Mouse (Mus musculus) E14TG2a.4 (cell line): ENCODE measurements at regions not wholly inside any gene's neighbourhood (a gene's known extent, or its start where the extent isn't known, plus 50 kb on each side); places are given as distances from the start of the nearest gene placed in this dataset.

Experiments
- CTCF ChIP-seq: conservative IDR thresholded peaks from 2 replicates; pipeline ENCODE4 v1.5.1; 2014; ENCODE audit warnings: low read length
- NANOG ChIP-seq: IDR thresholded peaks from 2 replicates; pipeline ENCODE4 v1.6.1; 2014; ENCODE audit warnings: borderline replicate concordance, low read length, mixed read lengths
- POU5F1 ChIP-seq: IDR thresholded peaks from 2 replicates; pipeline ENCODE4 v1.6.1; 2014; ENCODE audit warnings: low read length, borderline replicate concordance

DNA sequence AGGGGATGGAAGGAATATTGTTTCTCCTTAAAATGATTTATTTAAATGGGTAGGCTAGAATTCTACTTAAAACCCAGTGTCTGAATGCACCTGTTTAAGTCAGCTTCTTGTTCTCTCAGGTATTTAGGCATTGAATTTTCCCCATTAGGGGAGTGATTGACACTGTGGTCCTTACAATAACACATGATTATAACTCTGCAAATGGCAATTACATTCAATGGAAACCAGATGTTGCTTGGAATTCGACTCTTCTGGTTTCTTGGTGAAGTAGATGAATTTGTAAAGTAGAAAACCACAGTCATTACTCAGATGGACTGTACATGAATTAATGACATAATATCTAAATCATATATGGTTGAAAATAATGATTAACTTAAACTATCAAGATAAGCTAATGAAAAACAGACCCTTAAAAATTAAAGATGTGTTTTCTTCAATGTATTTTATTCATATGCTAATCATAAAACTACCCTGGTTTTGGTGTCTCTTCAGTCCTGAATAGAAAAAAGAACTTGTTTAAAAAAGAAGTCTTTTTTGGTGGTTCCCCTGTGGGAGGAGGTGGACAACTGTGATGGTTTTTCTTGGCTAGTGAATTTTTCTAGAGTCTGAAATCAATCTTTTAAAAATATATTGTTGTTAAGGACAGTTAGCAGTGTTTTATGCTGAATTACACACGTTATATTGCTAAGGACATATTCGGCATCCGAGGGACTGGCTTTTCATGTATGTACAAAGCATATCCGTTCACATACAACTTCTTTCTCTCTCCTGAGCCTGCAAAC is 231.8 kb upstream of the Osr1 start:
- TF ChIP-seq CTCF (no peak), POU5F1 (no peak), NANOG (no peak)
